Mouse (Mus musculus) megakaryocyte progenitor cell, adult 5-6 weeks (primary cell): ENCODE data around the gene Farsa. TPM values are rescaled to one million over a fixed set of nuclear protein-coding genes. Genes with fewer than 3 reads are reported as not detected.
A peak's percentile ranks its signal among the peaks of the same experiment; 100 is the strongest.
"Not testable (repeated sequence)": the region's sequence is repeated elsewhere in the genome, so short reads cannot be mapped to it uniquely, and the experiment has no call there.

Experiments used
- ATAC-seq: replicated peaks from 2 replicates; pipeline ENCODE4 v1.8.0; 2016; ENCODE audit warnings: mild to moderate bottlenecking, moderate TSS enrichment, inconsistent platforms; ENCODE audit not compliant: poor library complexity
- total RNA-seq, 2 experiments: library from RNA; stranded (forward) in 1 of 2; stranded (reverse) in 1 of 2; fragments of 157-497, 149-512 nt in 1 of 2; fragments of 200-1000 nt in 1 of 2; gene quantifications; 2 replicates each; pipeline versions ENCODE4 v1.2.3 to v1.2.4; 2015 to 2017

Farsa gene
- total RNA-seq, 2 experiments from 2014 or later = 33.3 to 173 TPM

DNA sequence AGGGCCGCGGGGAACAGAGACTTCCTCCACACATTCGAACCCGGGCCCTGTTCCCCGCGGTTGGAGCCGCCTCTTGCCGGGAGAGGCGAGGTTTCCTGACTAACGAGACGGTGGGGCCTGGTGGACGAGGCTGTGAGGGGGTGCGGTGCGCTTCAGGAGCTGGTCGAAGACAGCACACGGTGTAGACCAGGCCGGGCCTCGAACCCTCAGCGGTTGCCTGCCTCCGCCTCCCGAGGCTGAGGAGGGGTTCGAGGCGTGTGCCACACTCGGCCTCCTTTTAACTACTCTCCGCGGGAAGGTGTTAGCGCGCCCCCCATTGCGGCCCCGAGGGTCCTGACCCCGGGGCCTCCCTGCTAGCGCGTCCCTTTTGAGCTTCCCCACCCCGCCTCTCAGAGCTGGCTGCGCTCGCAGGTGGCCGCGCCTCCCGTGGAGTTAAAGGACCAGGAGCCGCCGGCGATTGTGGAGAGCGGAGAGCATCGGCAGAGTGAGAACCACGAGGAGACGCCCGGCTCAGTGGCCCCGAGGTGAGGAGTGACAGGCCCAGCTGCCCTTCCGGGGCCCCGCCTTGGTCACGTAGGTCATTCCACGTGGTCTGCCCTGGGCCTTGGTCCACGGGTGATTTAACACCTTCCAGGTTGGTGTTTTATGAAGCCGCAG, 15.6 kb downstream of the Farsa start:
- ATAC-seq = peak; percentile 37

- no peak for ATAC-seq
Measured at GRCm38 (mm10) chr8:84873016-84873415, 16.2 kb downstream of the Farsa start.

- ATAC-seq = no peak
Measured at GRCm38 (mm10) chr8:84874339-84874738, 17.6 kb downstream of the Farsa start.

DNA sequence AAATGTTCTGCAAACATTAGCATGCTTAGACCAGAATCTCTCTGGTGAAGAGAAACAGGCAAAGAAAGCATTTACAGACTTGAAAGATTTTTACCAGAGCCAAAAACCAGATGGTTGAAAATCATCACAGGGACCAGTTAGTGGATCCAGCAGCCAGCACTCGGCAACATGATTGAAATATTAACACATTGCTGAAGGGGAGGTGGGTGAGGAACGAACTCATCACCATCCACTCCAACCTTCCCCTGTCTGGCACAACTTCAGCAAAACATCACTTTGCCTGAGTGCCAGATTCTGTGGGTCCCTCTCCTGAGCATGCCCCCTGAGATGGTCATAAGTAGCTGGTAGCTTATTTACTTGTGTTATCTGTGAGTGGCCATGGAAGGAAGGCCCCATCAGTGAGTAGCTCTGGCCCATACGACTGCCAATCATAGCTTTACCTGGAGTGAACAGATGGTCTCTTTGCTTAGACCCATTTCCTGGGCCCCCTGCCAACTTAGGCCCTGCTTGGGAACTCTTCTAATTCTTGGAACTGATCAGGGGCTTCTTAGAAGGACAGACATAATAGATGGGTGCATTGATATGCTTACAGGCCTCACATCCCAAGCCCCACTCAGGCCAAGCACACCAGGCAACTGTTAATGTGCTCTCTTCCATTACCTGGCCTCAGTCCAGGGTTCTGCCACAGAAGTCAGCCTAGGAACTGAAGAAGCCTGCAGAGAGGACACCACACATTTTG, 20.7 kb downstream of the Farsa start:
- peak; percentile 5; the same call in 1 of the 2 replicates for ATAC-seq

- no peak for ATAC-seq
Measured at GRCm38 (mm10) chr8:84878915-84879314, 22.1 kb downstream of the Farsa start.

- ATAC-seq = peak; percentile 69
Measured at GRCm38 (mm10) chr8:84884728-84885127, 27.9 kb downstream of the Farsa start.

DNA sequence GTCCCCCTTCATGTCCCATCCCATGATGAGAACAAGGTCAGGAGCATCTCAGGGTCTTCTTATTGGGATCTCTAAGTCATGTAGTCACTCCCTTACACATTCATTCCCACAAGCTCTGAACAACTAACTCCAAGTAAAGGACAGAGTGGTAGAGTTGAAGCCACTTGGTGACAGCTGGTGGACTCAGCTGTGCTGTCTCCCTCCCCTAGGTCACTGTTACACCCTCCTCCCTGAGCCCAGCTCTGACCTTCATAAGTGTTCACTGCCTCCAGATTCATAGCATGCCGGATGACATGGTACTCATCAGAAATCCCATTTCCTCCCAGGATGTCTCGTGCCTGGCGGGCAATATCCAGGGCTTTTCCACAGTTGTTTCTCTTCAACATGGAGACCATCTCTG, 31.5 kb downstream of the Farsa start:
- no peak for ATAC-seq

DNA sequence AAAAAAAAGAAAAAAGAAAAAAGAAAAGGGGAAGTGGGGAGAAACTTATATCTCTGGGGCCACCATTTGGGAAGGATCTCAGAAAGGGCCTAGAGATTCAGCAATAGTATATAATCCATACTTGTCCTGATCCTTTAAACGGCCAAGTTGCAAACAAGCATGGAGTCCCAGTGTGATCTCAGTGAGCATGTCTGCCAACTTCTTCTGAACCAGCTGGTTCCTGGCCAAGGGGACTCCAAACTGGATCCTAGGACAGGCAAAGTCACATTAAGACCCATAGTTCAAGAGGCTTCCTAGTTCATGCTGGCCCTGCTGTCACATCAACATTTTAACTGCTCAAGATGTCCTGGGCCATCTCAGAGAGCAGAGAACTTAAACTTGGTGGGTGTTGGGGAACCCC, 32.4 kb downstream of the Farsa start:
- ATAC-seq = no peak

DNA sequence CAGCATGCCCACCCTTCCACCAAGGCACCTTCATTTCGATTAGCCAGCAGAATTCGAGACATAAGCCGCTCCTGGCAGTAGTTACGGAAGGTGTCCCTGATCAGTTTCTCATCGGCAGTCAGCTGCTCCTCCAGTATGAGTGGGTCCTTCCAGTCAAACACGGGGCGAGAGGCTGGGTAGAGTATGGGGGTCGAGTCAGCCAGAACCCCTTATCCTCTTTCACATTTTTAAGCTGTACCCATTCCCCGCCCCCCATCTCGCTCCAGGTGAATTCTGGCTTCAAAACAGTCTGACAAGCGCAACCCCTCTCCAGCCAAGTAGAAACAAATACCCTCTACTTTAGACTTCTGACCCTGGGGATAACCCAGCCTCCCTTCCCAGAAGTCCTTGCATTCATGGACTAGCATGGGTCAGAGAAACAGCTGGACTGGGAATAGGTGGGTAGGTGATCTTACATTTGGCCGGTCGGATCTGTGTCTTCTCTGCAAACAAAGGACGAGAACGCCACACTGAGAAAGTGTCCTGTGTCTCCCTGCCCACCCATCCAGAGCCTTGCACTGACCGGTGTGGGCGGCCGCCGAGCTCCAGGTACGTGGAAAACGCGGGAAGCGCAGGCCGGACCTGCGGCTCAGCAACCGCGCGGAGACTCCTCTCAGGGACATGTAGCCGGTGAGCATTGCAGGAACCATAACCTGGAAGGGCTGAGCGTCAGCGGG, 36.4 kb downstream of the Farsa start:
- ATAC-seq = no peak

DNA sequence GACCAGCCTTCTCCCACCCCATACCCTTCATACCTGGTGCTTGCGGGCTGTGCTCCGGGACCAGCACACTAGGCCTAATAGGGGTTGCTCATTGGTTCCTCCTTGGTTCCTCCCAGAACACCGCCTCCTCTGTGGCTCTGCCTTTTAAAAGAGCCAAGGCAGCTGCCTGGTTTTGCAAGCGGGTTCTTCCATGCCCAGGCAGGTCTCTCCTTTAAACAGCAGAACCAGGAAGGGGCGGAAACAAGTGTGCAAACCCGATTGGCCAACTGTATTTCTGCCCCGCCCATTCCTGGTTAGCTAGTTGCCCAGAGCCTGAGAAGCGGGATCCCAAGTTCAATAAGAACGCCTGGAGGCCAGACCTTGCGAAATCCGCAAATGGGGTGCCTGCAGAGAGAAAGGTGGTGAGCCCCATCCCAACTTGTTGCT, 36.9 kb downstream of the Farsa start, which contains the start of gene Gcdh:
Gene Gcdh (minus strand): TSS at position 213 of the 426 bp plus-strand sequence.
- peak; percentile 99 for ATAC-seq

DNA sequence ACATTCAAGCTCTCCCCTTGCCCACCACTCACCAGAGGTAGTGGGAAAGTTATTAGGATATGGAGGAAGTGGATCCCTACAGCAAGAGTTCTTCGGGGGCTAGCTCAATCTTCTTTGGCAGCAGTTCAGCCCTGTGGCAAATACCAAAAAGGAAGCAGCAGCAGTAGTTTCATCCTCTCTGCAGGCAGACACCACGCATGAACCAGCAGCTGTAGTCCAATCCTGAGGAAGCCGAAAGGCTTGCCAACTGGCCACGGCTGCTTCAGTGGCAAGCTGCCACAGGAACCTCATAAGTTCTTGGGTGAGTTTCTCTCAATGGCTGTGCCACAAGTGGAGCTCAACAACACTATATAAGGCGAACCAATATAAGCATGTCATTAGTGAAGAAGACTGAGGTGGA, 39.2 kb downstream of the Farsa start:
- ATAC-seq = no peak

GRCm38 (mm10) chr8:84901071-84901470, 44.3 kb downstream of the Farsa start:
- peak; percentile 64 for ATAC-seq

DNA sequence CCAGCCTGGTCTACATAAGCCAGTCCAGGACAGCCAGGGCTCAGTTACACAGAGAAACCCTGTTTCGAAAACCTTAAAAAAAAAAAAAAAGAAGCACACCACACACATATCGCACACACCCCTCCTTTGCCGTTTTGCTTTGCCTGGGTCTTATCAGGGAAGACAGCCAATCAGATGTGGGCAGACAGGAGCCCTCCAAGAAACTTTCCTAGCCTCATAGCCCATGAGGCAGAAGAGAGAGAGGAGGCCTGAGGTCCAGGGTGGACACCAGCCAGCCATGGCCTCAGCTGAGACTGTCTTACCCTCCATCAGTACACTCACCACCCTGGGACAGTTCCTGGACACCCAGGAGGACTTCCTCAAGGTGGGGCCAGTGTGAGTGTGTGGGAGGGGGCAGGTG, 45.0 kb downstream of the Farsa start, which contains the start of gene Klf1:
Gene Klf1 (plus strand): TSS at position 177 of the 400 bp plus-strand sequence.
- peak; percentile 69 for ATAC-seq

- no peak for ATAC-seq
Measured at GRCm38 (mm10) chr8:84902367-84902919, 45.7 kb downstream of the Farsa start.

GRCm38 (mm10) chr8:84902920-84903661, 46.3 kb downstream of the Farsa start:
- ATAC-seq = peak; percentile 74

GRCm38 (mm10) chr8:84904351-84904750, 47.6 kb downstream of the Farsa start:
- no peak for ATAC-seq

DNA sequence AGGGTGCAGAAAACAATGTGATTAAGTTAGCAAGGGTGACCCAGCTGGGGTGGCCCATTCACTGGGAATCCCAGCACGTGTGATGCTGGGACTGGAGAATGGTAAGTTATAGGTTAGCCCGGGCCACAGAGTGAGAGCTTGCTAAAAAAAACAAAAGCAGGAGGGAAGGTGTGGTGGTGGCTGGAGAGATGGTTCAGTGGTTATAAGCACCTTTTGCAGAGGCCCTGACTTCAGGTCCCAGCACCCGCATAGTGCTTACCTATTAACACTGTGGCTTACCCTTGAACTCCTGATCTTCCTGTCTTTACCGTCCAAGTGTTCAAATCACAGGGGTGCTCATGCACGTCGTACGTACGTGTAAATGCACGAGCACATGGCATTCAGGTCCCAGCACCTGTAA, 50.2 kb downstream of the Farsa start:
- ATAC-seq = no peak

- no peak for ATAC-seq
Measured at GRCm38 (mm10) chr8:84907493-84907892, 50.7 kb downstream of the Farsa start.

GRCm38 (mm10) chr8:84907979-84908378, 51.2 kb downstream of the Farsa start:
- ATAC-seq = not testable (repeated sequence)

DNA sequence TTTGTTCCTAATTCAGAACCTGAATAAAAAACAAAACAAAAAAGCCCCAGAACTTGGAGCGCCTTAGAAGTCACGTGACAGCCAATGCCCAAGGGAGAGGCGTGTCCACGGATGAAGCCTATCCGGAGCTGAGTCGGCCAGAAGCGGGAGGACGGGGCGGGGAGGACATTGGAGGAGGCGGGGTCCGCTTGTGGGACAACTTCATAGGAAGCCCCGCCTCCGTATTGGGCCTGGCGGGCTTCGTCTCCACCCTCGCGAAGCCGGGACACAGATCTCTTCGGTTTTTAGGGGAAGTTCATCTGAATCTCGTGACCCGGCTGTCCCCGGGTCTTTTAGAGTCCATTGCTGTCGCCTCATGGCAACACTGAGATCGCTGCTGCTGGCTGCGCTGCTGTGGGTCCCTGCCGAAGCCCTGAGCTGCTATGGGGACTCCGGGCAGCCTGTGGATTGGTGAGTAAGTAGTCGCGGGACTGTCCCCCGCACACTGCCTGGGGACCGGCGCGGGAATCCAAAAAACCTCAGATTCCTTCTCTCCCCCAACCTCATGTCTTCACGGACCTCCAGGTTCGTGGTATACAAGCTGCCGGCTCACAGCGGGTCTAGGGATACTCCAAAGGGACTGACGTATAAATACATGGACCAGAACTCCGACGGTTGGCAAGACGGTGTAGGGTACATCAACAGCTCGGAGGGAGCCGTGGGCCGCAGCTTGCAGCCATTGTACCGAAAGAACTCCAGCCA, 51.8 kb downstream of the Farsa start, which contains the start of gene Dnase2a:
Gene Dnase2a (plus strand): TSS at position 140 of the 741 bp plus-strand sequence.
- peak; percentile 85 for ATAC-seq
